Mouse (Mus musculus) C2C12 (cell line): Measurements from ENCODE around the gene Gabarap. TPM values are rescaled to one million over a fixed set of nuclear protein-coding genes. Genes with fewer than 3 reads are reported as not detected.

ENCODE experiments used
- H3K27me3 ChIP-seq: one replicate; pipeline ENCODE4 v1.6.1; 2011; ENCODE audit not compliant: control insufficient read depth, insufficient read depth, insufficient read length
- H3K36me3 ChIP-seq: one replicate; pipeline ENCODE4 v1.6.1; 2011; ENCODE audit not compliant: control insufficient read depth, insufficient read depth
- H3K4me3 ChIP-seq: one replicate; pipeline ENCODE4 v1.5.1; 2011; ENCODE audit warnings: mild to moderate bottlenecking, control low read depth; ENCODE audit not compliant: poor library complexity, insufficient read depth, severe bottlenecking
- H3K79me2 ChIP-seq: one replicate; pipeline ENCODE4 v1.6.1; 2011; ENCODE audit not compliant: control insufficient read depth, insufficient read depth
- H3K79me3 ChIP-seq: one replicate; pipeline ENCODE4 v1.6.1; 2011; ENCODE audit warnings: low read depth, control low read depth
- H3ac ChIP-seq: one replicate; pipeline ENCODE3; 2011; ENCODE audit warnings: low read depth; ENCODE audit not compliant: control insufficient read depth, insufficient read length
- CEBPB ChIP-seq: IDR thresholded peaks from one replicate; pipeline ENCODE4 v1.6.1; 2011; ENCODE audit warnings: low read depth, mild to moderate bottlenecking, control low read depth, moderate library complexity
- CTCF ChIP-seq: IDR thresholded peaks from one replicate; pipeline ENCODE4 v1.5.1; 2011; ENCODE audit not compliant: control insufficient read depth, insufficient read depth, insufficient read length
- FOSL1 ChIP-seq: IDR thresholded peaks from one replicate; pipeline ENCODE4 v1.8.0; 2011; ENCODE audit warnings: mild to moderate bottlenecking, low read length; ENCODE audit not compliant: poor library complexity, insufficient read depth, severe bottlenecking
- MAX ChIP-seq: IDR thresholded peaks from one replicate; pipeline ENCODE4 v1.6.1; 2011; ENCODE audit warnings: mild to moderate bottlenecking, control low read depth
- MYOD1 ChIP-seq: IDR thresholded peaks from one replicate; pipeline ENCODE4 v1.6.1; 2011; ENCODE audit warnings: low read depth; ENCODE audit not compliant: control insufficient read depth, insufficient read length
- MYOG ChIP-seq: IDR thresholded peaks from one replicate; pipeline ENCODE4 v1.6.1; 2011; ENCODE audit not compliant: control insufficient read depth, insufficient read length; ENCODE audit errors: extremely low read depth
- USF1 ChIP-seq: IDR thresholded peaks from one replicate; pipeline ENCODE4 v1.6.1; 2011; ENCODE audit warnings: low read depth, mild to moderate bottlenecking, control low read depth, moderate library complexity
- polyA plus RNA-seq: library from polyadenylated mRNA; unstranded; fragments of >200 nt; fragmentation: generic; extraction: Trizol; gene quantifications from one replicate; pipeline ENCODE4 v1.2.1, GENCODE M21; 2012; ENCODE audit warnings: missing spikeins

The Gabarap gene
- polyA plus RNA-seq, 1 experiment = 362 TPM

DNA sequence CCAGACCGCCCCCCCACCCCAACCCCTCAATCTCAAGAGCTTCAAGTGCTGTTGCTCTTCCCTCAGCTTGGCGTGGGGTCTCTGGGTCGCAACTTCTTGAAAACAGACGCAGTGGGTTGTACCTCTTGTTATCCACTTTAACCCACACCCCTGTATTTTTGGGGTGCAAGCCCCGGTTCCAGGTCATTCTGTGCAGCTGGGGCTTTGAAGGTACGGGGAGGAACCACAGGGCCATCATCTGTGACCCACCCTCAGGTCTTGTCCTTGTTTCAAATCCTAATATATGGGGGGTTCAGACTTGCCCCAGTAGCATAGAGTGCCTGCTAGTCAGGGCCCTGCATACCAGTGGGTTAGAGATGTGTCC lies 33.2 kb downstream of the Gabarap start:
- Histone ChIP-seq H3K4me3 (no peak overlapping the region), H3K36me3 (no peaks in the 10 kb centered on the region), H3K27me3 (no peaks in the 10 kb centered on the region), H3ac (no peak overlapping the region), H3K79me2 (peaks cover 93% of the 10 kb centered on the region), H3K79me3 (peaks cover 46% of the 10 kb centered on the region)
- no peak for TF ChIP-seq MAX
- no peak for TF ChIP-seq CTCF
- TF ChIP-seq MYOG = no peak
- no peak for TF ChIP-seq FOSL1
- no peak for TF ChIP-seq USF1
- no peak for TF ChIP-seq CEBPB

DNA sequence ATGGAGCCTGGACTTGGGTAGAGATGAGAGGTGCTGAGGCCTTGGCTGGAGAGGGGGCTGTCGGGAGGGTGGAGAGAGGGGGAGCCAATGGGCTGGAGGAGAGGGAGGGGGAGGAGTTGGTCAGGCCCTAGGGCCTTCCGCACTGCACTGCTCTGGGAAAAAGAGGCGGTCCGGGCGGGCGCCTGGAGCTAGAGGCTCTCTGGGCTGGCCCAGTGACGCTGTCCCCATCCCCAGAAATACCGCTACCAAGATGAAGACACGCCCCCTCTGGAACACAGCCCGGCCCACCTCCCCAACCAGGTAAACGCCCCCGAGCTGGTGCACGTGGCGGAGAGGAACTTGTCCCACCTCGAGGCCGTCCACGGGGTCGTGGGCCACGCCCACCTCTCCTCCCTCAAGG lies 35.7 kb downstream of the Gabarap start:
- no peak for TF ChIP-seq CTCF
- TF ChIP-seq MYOD1 = no peak
- TF ChIP-seq CEBPB = no peak
- no peak for TF ChIP-seq FOSL1
- no peak for TF ChIP-seq MYOG
- TF ChIP-seq MAX = no peak
- no peak for TF ChIP-seq USF1
- H3K27me3 ChIP-seq = no peaks in the 10 kb centered on the region
- no peak overlapping the region for H3ac ChIP-seq
- no peak overlapping the region for H3K4me3 ChIP-seq
- peaks cover 10% of the 10 kb centered on the region for H3K36me3 ChIP-seq
- H3K79me3 ChIP-seq = peaks cover 36% of the 10 kb centered on the region
- H3K79me2 ChIP-seq = peaks cover 81% of the 10 kb centered on the region

DNA sequence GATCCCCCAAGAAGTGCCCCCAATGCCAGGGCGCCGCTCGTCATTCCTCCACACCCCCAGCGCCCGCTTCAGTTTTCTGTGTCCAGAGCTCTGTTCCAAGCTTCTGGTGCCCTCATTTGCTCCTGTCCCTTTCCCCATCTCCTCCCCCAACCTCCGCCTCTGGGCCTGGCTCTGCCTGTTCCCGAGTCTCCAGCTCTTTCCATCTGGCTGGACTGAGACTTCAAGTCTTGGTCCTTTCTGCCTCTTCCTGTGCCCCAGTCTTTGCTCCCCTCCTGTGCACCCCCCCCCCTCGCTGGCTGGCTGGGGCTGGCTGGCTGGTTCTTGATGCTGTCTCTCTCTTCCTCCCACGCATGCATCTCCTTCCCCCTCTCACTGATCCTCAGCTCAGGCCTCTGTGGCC lies 36.5 kb downstream of the Gabarap start:
- Histone ChIP-seq H3K79me2 (peaks cover 74% of the 10 kb centered on the region), H3ac (peak overlapping the region; percentile 21), H3K4me3 (no peak overlapping the region), H3K36me3 (peaks cover 15% of the 10 kb centered on the region), H3K79me3 (peaks cover 32% of the 10 kb centered on the region), H3K27me3 (no peaks in the 10 kb centered on the region)
- no peak for TF ChIP-seq CTCF
- TF ChIP-seq MYOG = no peak
- no peak for TF ChIP-seq FOSL1
- TF ChIP-seq MYOD1 = no peak

DNA sequence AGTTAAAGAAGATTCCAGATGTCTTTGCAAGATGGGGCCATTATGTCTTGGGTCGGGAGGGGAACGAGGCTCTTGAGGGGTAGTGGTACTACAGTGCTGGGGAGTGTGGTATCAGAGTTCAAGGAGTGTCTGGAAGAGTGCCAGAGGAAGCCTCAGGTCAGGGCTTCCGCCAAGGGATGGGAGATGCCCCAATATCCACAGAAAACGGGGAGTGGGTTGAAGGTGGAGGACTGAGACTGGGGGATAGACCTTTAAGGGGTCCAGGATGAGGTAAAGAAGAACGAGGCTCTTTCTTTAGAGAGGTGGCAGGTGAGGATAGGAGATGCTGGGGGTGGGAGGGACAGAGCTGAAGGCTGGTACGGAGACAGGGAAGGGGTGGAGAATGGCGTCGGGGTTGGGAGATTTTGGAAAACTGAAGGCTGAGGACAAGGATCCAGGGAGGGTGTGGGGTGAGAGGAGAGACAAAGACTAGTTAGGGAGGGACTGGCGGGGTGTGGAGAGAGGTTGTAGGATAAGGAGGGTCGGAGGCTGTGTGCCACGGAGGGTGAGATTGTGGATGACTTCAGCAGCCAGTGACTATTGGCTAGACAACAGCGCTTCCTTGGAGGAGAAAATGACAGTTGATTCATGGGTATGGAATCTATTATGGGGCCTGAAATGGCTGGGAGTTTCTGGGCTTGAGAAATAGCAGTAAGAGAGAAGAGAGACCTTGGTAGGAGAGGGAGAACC lies 37.6 kb downstream of the Gabarap start:
- H3K36me3 ChIP-seq = peaks cover 25% of the 10 kb centered on the region
- no peak overlapping the region for H3K4me3 ChIP-seq
- peaks cover 20% of the 10 kb centered on the region for H3K79me3 ChIP-seq
- TF ChIP-seq CTCF (no peak), MYOD1 (no peak), MYOG (no peak), FOSL1 (no peak), CEBPB (no peak)
- H3K27me3 ChIP-seq = no peaks in the 10 kb centered on the region
- peaks cover 63% of the 10 kb centered on the region for H3K79me2 ChIP-seq
- H3ac ChIP-seq = peak overlapping the region; percentile 45

DNA sequence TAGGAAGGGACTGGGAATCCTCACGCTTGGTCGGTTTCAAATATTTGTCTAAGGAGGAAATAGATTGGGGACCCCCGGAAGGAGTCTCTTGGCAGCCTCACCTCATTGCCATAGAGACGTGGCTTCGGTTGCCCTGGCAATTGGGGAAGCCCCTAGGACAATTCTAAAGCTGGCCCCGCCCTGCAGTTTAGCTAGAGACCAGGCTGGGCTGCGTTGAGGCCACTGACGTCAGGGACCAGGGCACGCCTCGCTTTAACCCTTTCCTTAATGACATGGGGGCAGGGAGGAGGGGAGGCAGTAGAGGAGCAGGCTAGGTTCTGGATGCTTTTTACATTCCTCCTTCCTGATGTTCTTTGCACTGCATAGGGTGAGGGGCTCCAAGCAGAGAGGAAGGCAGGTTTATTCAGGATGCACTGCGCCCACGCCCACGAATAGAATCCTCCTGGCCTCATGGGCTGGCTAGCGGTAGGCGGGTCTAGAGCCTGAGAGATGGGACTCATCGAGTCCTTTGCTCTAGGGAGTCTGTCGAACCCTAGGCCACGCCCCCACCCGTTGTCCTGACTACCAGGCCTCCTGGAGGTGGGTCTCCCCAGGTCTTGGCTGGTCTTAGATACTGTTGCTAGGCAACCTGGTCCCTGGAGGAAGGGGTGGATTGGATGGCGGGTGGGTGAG lies 38.3 kb downstream of the Gabarap start:
- H3K27me3 ChIP-seq = no peaks in the 10 kb centered on the region

More for the DNA sequence above, 38.3 kb downstream of the Gabarap start:
- Histone ChIP-seq H3K36me3 (peaks cover 25% of the 10 kb centered on the region), H3K79me2 (peaks cover 56% of the 10 kb centered on the region), H3K4me3 (peak overlapping the region; percentile 8), H3ac (peak overlapping the region; percentile 52), H3K79me3 (peaks cover 16% of the 10 kb centered on the region)
- no peak for TF ChIP-seq CTCF
- TF ChIP-seq MYOG = no peak
- TF ChIP-seq MAX = peak; percentile 34
- no peak for TF ChIP-seq FOSL1
